Mouse (Mus musculus) spleen, postnatal 36 days (tissue): ENCODE data around the gene Dhrs7c.

Source experiments
- DNase-seq, 2 experiments: peaks; one replicate each; pipeline ENCODE4 v3.0.0; 2022; ENCODE audit warnings: low spot score in 2 of 2, mixed read lengths in 1 of 2

The Dhrs7c gene

DNA sequence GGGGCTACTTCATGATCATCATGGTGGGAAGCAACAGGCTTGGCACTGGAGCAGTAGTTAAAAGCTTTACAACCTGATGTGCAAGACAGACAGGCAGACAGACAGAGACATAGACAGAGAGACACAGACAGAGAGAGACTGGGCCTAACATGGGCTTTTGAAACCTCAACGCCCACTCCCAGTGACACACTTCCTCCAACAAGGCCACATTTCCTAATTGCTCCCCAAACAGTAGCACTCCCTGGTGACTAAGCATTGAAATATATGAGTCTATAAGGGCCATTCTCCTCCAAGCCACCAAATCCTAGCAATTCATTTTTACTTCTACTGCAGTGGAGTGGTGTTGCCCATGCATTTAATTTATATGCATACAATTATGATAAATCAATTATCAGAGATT lies 41.8 kb downstream of the Dhrs7c start:
- no peak for DNase-seq

DNA sequence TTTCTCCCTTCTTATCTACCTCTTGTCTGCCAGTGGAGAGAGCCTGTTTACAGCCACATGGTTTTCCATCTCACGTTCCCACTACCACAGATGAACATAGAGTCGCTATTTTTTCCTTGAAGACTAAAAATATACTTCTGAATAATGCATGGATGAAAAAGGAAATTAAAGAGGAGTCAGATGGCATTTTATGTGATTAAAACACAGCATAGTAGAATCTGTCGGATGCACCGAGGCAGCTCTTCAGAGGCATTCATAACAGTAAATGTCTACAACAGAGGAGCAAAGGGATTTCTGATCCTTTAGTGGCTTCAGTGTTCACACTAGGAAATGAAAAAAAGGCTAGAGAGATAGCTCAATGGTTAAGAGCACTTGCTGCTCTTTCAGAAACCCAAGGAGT lies 47.2 kb downstream of the Dhrs7c start:
- no peak for DNase-seq

DNA sequence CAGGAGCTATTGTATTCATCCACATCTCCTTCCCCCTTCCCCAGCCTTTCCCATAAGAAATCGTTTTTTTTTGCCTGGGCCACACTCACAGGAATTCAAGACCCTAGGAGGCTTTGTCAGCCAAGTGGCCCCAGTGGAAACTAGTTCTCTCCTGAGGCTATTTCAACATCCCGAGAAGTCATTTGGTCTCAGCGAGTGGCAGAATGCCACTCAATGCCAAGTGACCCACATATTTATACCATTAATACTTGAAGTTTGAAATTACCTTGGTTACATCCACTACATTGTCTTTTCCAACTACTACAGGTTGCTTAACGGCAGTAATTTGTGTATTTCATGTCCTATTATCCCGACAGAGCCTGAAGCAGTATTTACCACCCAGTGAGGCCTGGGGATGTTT lies 53.8 kb downstream of the Dhrs7c start:
- no peak for DNase-seq

DNA sequence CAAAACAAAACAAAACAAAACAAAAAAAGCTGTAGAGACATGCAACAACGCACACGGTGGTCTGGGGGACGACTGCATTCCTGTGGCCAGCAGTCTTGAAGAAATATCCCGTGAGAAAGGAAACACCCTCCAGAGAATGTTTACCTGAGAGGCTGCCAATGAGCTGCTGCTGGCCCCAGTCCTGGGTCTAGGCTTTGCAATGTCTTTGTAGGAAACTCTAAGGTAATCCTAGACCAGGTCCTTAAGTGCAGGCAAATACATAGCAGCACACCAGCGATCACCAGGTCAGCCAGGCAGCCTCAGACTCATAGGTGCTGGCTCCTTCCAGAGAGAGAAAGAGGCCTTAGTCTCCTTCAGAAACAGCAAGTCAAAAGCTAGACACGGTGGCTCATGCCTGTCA lies 56.0 kb downstream of the Dhrs7c start:
- DNase-seq = no peak

DNA sequence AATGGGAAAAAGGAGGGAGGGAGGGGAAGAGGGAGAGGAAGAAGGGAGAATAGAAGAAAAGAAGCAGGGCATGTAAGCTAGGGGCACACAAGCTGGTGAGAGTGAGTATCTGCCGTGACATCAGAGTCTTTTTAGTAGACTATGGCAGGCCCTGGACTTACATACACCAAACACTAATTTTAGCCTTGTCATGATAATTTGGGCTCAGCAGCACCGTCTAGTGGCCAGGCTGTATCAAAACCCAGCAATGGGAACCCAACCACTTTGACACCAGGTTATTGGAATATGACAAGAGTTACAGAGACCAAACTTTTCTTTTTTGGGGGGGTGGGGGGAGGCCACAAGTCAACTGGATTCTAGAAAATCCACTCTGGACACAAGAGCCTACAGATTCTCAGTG lies 57.0 kb downstream of the Dhrs7c start:
- DNase-seq = no peak

DNA sequence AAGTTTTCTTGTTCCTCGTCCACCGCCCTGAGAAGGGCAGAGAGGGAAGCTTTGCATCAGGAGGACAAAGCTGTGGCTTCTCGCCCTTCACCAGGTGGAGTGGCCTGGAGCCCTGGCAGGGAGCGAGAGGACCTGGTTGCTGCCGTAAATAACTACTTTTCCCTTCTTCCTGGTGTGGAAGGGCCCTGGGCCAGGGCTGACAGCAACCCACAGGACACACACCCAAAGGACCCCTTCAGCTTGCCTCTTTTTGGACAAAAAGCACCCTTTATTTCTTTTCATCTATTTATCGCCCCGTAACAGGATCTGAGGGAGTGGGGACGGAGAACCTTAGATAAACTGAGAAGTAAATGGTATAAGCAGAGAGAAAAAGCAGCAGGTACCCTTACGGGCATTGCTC lies 60.5 kb downstream of the Dhrs7c start:
- DNase-seq = no peak

DNA sequence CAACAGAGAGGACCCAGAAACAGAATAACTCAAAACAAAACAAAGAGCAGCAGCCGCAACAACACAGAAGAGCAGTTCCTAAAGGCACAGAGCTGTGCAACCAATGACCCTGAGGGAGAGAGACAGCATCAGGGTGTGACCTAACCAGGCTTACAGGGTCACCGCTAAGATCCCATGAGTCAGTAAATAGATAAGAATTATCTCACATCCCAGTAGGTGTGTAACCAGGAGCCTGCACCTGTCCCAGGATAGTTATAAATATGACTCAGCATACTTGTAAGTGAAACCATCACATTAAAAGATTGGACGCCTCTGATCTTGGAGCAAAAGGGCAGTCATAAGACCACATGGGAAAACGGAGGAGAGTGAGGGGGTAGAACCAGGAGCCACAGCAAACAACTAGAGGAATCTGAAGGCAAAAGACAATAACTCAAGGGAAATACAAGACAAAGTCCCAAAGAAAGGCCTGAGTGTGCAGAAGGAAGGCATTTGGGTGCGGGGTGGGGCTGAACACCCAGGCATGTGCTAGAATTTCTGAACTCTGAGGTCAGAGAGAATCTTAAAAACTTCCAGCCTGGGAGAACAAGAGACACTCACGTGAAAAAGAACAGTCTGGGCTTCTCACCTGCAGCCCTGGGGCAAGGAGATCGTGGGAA lies 62.9 kb downstream of the Dhrs7c start:
- DNase-seq = no peak

DNA sequence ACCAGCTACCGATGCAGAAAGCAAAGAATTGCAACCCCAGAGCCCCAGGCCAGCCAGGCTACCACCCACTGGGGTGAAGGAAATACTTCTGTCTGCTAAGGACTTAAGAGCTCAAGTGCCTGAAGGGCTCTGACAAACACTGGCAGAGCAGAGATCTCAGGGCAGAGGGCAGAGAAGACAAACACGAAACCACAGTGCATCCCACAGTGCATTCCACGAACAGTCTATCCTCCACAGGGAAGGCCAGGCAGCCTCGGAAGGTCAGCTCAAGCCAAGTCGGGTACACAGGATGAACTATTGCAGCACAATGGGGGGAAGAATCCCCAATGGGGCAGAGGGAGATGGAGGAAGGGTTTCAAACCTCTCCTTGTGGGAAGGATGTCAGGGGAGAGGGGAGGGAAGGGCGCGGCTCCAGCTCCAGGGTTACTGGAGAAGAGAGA lies 63.4 kb downstream of the Dhrs7c start:
- no peak for DNase-seq

DNA sequence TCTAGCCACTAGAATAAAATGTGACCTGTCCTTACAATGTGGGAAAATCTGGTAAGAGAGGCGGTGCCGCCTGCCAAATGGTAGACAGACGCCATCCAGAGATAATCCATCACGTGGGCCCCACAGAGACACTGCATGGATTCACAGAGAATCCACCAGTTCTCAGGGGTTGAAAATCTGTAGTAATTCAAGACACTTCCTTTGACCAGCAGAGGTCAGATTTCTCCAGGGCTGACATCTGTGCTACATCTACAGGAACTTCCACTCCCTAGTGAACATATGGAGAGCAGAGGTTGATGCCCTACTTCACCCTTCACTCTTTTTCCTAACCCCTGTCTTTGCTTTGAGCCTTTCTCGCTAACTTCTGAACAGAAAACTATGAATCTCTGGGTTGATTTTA lies 67.1 kb downstream of the Dhrs7c start:
- DNase-seq = no peak
